In genomic region chr11:96526137-96526621, GRCm38 (mm10) we compare ENCODE assay signal across 9 mouse cellular contexts.
DNase-seq lines count a peak whose midpoint lies in the region; ATAC-seq and TF ChIP-seq lines count a peak whose summit lies in the region.
"Had no signal": no experiment of that assay in that cellular context is flagged by ENCODE, and none has a peak within 500 bp of the region (broad histone marks: within the 10 kb centered on the region; RNA-seq: fewer than 3 reads in every experiment).

No protein-coding gene starts in this region.

- ATAC-seq in forebrain, embryonic 15.5 days (replicated peaks): no peak
- ATAC-seq in forebrain, embryonic 12.5 days (ENCODE audit: low FRiP score): no peak
- peak; percentile 71; the same call in 1 of the 2 replicates for ATAC-seq in lung, embryonic 16.5 days (ENCODE audit: low read depth)
- ATAC-seq in intestine, postnatal 0 days: no peak
- no peak for ATAC-seq in stomach, embryonic 15.5 days (ENCODE audit: insufficient read depth, low FRiP score, low read depth)

- intact Hi-C loops in left cerebral cortex, postnatal 4 days (cut with DNase I): no loop called here

- no peaks in the 10 kb centered on the region for H3K36me3 ChIP-seq in forebrain, embryonic 15.5 days
- no peaks in the 10 kb centered on the region for H3K36me3 ChIP-seq in forebrain, embryonic 12.5 days (replicated peaks)
- no peaks in the 10 kb centered on the region for H3K36me3 ChIP-seq in lung, embryonic 16.5 days (ENCODE audit: control insufficient read depth, insufficient read depth, low read length)
- no peaks in the 10 kb centered on the region for H3K36me3 ChIP-seq in intestine, postnatal 0 days (ENCODE audit: control insufficient read depth, insufficient read depth)
- H3K36me3 ChIP-seq in stomach, embryonic 15.5 days: no peaks in the 10 kb centered on the region

- H3K27ac ChIP-seq in forebrain, embryonic 15.5 days (replicated peaks): no peak overlapping the region
- no peak overlapping the region; the same call in 1 of the 2 replicates for H3K27ac ChIP-seq in forebrain, embryonic 12.5 days
- H3K27ac ChIP-seq in lung, embryonic 16.5 days (ENCODE audit: low read length): peak overlapping the region; percentile 69
- no peak overlapping the region for H3K27ac ChIP-seq in intestine, postnatal 0 days (ENCODE audit: low read depth, low read length)
- H3K27ac ChIP-seq in stomach, embryonic 15.5 days: no peak overlapping the region

- no peaks in the 10 kb centered on the region for H3K27me3 ChIP-seq in forebrain, embryonic 15.5 days
- no peaks in the 10 kb centered on the region for H3K27me3 ChIP-seq in forebrain, embryonic 12.5 days
- no peaks in the 10 kb centered on the region for H3K27me3 ChIP-seq in lung, embryonic 16.5 days (ENCODE audit: control insufficient read depth, insufficient read depth, low read depth, low read length)
- no peaks in the 10 kb centered on the region for H3K27me3 ChIP-seq in intestine, postnatal 0 days (replicated peaks; ENCODE audit: control insufficient read depth, insufficient read depth, low read length)
- H3K27me3 ChIP-seq in stomach, embryonic 15.5 days (replicated peaks): no peaks in the 10 kb centered on the region

- 56% methylated on average over 16 of the region's 16 CpGs for whole genome bisulfite sequencing in forebrain, embryonic 15.5 days
- WGBS in forebrain, embryonic 12.5 days: 77% methylated on average over 16 of the region's 16 CpGs
- WGBS in lung, embryonic 16.5 days: 48% methylated on average over 16 of the region's 16 CpGs
- 69% methylated on average over 16 of the region's 16 CpGs for WGBS in intestine, postnatal 0 days
- WGBS in stomach, embryonic 15.5 days: 58% methylated on average over 16 of the region's 16 CpGs

- no peak for DNase-seq in lung, postnatal 25 days (ENCODE audit: low spot score)
- no peak for DNase-seq in urinary bladder, postnatal 4 days (ENCODE audit: low spot score in 2 of 2)
- DNase-seq in left cerebral cortex, postnatal 4 days: no peak
- DNase-seq: cerebellum, postnatal 36 days had no signal

- no peaks in the 10 kb centered on the region for H3K9me3 ChIP-seq in forebrain, embryonic 15.5 days
- H3K9me3 ChIP-seq in forebrain, embryonic 12.5 days: no peaks in the 10 kb centered on the region
- no peaks in the 10 kb centered on the region for H3K9me3 ChIP-seq in lung, embryonic 16.5 days (ENCODE audit: control insufficient read depth, low read length)
- no peaks in the 10 kb centered on the region for H3K9me3 ChIP-seq in intestine, postnatal 0 days (ENCODE audit: control insufficient read depth)
- H3K9me3 ChIP-seq in stomach, embryonic 15.5 days: no peaks in the 10 kb centered on the region

- H3K4me3 ChIP-seq in forebrain, embryonic 15.5 days: no peak overlapping the region
- H3K4me3 ChIP-seq in forebrain, embryonic 12.5 days (replicated peaks): no peak overlapping the region
- H3K4me3 ChIP-seq in lung, embryonic 16.5 days (ENCODE audit: low read length): peak overlapping the region; percentile 6; the same call in 1 of the 2 replicates
- no peak overlapping the region for H3K4me3 ChIP-seq in intestine, postnatal 0 days (ENCODE audit: low read depth, low read length)
- no peak overlapping the region for H3K4me3 ChIP-seq in stomach, embryonic 15.5 days (replicated peaks)

- no peak for TF ChIP-seq CTCF in intestine, postnatal 0 days (IDR thresholded peaks at IDR 0.05; ENCODE audit: low read depth)

- no peak overlapping the region for H3K9ac ChIP-seq in forebrain, embryonic 15.5 days (replicated peaks)
- H3K9ac ChIP-seq in forebrain, embryonic 12.5 days: no peak overlapping the region
- no peak overlapping the region for H3K9ac ChIP-seq in lung, embryonic 16.5 days (ENCODE audit: low read length)
- no peak overlapping the region for H3K9ac ChIP-seq in intestine, postnatal 0 days (ENCODE audit: low read depth, low read length)
- H3K9ac ChIP-seq in stomach, embryonic 15.5 days: no peak overlapping the region

- peak overlapping the region; percentile 22; the same call in 1 of the 2 replicates for H3K4me2 ChIP-seq in forebrain, embryonic 15.5 days (replicated peaks)
- H3K4me2 ChIP-seq in forebrain, embryonic 12.5 days: no peak overlapping the region
- peak overlapping the region; percentile 38 for H3K4me2 ChIP-seq in lung, embryonic 16.5 days (ENCODE audit: low read depth, low read length)
- peak overlapping the region; percentile 7 for H3K4me2 ChIP-seq in intestine, postnatal 0 days (replicated peaks; ENCODE audit: low read depth)
- peak overlapping the region; percentile 42 for H3K4me2 ChIP-seq in stomach, embryonic 15.5 days

- no peaks in the 10 kb centered on the region for H3K4me1 ChIP-seq in forebrain, embryonic 15.5 days
- no peaks in the 10 kb centered on the region; the same call in 1 of the 2 replicates for H3K4me1 ChIP-seq in forebrain, embryonic 12.5 days
- H3K4me1 ChIP-seq in lung, embryonic 16.5 days (replicated peaks; ENCODE audit: control insufficient read depth, insufficient read depth, low read length): no peaks in the 10 kb centered on the region
- H3K4me1 ChIP-seq in intestine, postnatal 0 days (replicated peaks; ENCODE audit: control insufficient read depth, insufficient read depth, low read length): no peaks in the 10 kb centered on the region
- H3K4me1 ChIP-seq in stomach, embryonic 15.5 days: no peaks in the 10 kb centered on the region
